Mouse (Mus musculus): ENCODE measurements around the gene Sycp2. TPM values are rescaled to one million over a fixed set of nuclear protein-coding genes. Genes with fewer than 3 reads are reported as not detected.

Sycp2 gene
- total RNA-seq, 2 experiments from 2014 or later: 0.97 to 0.99 TPM

DNA sequence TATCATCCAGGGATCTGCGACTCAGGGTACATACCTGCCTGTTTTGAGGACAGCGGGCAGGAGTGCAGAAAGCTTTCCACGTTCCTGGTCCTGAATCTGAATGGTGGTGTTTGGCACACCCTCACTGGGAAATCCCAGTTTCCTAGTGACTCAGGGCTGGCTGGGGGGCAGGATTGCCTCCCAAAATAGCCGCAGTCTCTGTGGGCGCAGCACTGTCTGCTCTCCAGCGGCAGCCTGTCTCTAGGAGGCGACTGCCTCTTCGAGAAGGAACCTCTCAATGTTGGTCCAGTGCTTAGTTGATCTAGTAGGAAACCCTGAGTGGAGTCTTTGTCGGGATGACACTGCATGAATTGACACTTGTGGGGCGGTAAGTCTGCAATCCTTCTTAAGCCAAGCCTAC, 86.2 kb downstream of the Sycp2 start:
- no peak for DNase-seq (ENCODE audit: extremely low spot score in 1 of 2, low spot score in 2 of 2)
- intact Hi-C loops (cut with DNase I): no loop called here

DNA sequence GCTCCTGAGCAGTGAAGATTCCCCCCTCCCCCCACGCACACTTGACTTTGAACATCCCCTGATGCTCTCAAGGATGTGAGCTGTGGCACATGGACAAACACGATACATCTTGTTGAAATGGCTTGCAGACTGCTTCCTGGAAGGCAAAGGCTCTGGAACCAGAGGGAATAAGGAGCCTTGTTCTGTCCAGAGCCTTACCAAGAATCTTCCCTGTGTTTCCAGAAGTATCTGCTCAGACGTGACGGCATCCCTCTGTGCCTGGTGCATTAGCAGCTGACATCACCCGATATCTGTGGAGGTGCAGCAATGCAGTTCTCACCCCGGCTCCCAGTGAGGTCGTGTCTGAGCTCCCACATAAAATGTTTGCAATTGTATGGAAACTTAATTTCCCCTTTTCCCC, 87.7 kb downstream of the Sycp2 start:
- intact Hi-C loops (cut with DNase I): no loop called here
- DNase-seq (ENCODE audit: extremely low spot score in 1 of 2, low spot score in 2 of 2): peak in 1 of 2 experiments; percentile 7

DNA sequence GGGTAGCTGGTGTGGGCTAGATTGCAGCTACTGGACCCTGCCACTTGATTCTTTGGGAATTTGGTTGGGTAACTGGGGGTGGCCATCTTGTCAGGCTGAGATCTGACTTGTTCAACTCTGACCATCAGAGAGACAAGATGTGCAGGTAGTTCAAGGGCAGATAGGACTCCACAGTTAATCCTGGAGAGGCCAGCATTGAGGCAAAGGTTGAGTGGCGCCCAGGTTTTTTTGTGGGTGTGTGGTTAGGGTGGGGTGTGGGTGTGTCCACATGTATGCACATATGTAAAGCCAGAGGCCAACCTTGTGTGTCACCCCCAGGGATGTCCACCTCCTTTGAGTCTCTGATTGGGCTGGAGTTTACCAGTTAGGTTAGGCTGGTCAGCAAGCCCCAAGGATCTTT, 91.2 kb downstream of the Sycp2 start:
- intact Hi-C loops (cut with DNase I): no loop called here
- peak in 1 of 2 experiments; percentile 11 for DNase-seq (ENCODE audit: extremely low spot score in 1 of 2, low spot score in 2 of 2)

DNA sequence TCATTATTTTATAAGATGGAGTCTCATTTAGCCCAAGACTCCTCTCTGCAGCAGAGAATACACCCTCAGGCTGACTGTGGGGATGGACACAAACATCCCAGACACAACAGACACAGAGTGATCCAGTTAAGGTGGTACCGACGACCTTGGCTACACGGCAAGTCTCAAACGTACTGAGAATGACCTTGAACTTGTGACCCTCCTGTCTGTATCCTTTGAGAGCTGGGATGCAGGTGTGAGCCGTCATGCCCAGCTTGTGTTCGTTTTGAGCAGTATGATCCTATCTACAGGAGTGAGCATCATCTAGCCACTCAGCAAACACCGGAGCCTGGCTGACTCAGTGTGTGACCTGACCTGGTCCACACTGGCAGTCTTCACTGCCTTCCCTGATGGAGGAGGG, 93.9 kb downstream of the Sycp2 start:
- peak in 1 of 2 experiments; percentile 11 for DNase-seq (ENCODE audit: extremely low spot score in 1 of 2, low spot score in 2 of 2)
- intact Hi-C loops (cut with DNase I): no loop called here

DNA sequence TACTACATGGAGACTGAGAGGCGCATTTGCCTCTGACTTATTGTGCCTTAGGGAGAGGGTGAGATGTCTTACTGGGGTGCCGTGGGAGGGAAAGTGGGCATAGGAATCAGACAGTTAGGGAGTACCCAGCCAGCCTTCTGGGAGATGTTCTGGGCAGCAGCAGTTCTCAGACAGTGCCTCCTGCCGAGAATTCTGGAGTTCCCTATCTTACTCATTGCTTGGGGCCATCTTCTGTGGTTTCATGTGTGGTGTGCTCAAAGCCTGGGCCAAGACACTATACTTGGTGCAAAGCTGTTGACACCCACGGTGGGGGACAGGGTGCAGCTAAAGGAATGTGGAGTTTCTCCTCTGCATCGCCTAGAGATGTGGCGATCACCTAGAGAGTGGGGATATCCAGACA, 102.8 kb downstream of the Sycp2 start:
- intact Hi-C loops (cut with DNase I): no loop called here
- DNase-seq (ENCODE audit: extremely low spot score in 1 of 2, low spot score in 2 of 2): no peak

DNA sequence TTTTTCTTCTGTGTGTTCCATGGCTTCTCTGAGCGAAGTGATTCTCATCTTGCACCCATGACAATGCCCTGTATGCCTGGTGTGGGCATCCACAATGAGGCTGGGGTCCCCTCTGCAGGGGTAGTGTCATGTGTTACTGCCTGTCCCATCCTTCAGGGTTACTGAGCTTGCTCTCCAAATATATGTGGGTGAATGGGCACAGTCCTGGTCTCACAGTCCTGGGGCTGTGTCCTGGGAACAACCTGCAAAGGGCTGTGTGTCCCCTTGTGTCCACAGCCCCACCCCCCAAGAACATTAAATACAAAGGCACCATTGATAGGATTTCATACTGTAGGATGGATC, 103.3 kb downstream of the Sycp2 start:
- DNase-seq (ENCODE audit: extremely low spot score in 1 of 2, low spot score in 2 of 2): no peak
- intact Hi-C loops (cut with DNase I): no loop called here

DNA sequence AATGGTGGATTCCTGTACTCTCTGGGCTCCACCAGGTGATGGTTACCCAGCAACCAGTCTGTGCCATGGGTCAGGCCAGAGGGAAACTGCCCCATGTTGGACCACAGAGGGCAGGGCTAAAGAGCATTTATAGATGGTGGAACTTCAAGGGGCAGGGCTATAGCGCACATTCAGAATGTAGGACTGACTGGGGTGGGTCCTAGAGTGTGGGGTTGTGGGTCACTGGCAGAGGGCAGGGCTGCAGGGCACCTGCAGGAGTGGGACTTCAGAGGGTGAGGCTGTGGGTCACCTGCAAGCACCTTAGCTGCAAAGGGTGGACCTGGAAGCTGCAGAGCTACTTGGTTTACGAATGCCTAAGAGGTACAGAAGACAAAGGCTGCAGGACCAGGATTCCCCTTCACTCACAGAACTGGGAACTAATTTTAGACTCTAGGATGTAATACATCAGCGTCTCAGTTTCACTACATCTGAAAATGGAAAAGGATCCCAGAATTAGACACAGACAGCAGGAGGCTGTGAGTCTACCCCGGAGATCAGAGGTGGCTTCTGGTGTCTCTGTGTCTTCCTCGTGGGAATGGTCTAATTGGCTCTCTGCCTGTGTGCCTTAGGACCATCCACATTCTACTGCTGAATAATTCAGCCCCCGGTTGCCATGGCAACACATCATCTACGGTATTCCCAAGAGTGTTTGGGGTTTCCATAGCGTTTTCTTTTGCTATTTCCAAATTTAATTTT, 103.9 kb downstream of the Sycp2 start:
- DNase-seq (ENCODE audit: extremely low spot score in 1 of 2, low spot score in 2 of 2): peak; percentile 82 to 86
- intact Hi-C loops (cut with DNase I): no loop called here

Other genes with a start within 250 kb of the Sycp2 start
- gene Ppp1r3d, start 6.8 kb upstream of the Sycp2 start, total RNA-seq (2021): 10 to 100 TPM; 10.3 TPM
- gene Fam217b, start 6.8 kb upstream of the Sycp2 start, total RNA-seq (2021): 10 to 100 TPM; 37.9 to 38.2 TPM
- gene Cdh26, start 22.8 kb upstream of the Sycp2 start, total RNA-seq (2021): under 1 TPM in 1 of 2 experiments, not detected in 1; 0.21 TPM

Measured in left cerebral cortex, postnatal 10 days (tissue).